Mouse (Mus musculus): ENCODE data around the gene Anapc13. TPM values are rescaled to one million over a fixed set of nuclear protein-coding genes. Genes with fewer than 3 reads are reported as not detected.

The Anapc13 gene
- total RNA-seq (2014; fragmentation: Nextera tagmentation) = 132 and 143 TPM in 2 replicates
- total RNA-seq (2017) = 106 and 202 TPM in 2 replicates

DNA sequence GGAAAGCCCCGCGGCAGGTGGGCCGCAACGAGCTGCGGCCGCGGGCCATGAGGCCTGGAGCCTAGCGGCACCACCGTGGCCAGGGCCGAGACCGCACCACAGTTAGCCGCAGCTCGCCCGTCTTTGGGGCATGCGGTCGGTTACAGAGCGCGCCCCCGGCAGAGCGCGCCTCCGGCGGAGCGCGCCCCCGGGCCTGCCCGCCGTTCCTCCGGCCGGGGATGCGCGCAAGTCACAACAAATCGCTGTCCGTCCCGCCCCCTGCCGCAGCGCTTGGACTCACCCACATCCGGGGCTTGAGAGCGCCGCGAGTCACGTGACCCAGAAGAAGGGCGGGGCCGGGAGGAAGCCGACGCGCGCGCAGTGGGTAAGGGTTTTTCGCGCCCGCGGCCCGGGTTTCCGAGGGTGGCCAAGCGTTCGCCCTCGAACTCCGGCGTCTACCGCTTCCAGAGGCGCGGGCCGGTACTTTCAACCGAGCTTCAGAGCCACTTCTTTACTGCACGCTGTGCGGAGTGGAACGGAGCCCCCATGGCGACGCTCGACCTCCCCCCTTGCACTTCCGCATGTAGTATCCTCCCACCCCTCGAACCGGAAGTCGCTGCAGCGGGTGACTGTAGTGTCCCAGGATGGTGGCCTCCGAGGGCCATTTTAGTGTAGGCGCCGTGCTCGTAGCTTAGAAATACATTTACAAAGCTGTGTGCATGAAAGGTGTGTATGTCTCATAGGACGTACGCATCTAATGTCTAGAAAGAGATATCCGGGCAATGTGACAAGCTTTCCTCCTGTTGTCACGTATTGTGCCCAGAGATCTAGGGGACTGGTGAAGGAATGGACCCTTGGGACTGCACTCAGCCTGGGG lies at the start of gene Anapc13, which contains the start of gene Cep63:
Gene Anapc13, plus strand, starts transcription at position 314 of the 856 bp plus-strand sequence.
Gene Cep63, minus strand, starts transcription at position 552 of the 856 bp plus-strand sequence.
- peak; percentile 88 for ATAC-seq (replicated peaks; ENCODE audit: low FRiP score, low TSS enrichment, poor library complexity, severe bottlenecking)

DNA sequence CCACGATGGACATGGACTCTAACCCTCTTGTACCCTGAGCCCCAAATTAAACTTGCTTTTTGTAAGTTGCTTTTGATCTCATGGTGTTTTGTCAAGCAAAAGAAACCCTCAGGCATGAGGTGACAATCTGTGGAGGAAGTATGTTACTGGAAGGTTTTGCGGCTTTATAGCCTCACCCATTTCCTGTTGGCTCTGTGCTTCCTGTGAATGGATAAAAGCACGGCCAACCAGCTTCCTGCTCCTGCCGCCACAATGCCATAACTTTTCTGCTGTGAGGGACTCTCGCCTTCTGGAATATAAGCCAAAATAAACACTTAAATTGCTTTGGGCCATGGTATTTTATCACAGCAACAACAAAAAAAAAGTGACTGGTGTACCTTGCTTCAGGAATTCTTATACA lies 48.6 kb upstream of the Anapc13 start:
- ATAC-seq (replicated peaks; ENCODE audit: low FRiP score, low TSS enrichment, poor library complexity, severe bottlenecking) = no peak

DNA sequence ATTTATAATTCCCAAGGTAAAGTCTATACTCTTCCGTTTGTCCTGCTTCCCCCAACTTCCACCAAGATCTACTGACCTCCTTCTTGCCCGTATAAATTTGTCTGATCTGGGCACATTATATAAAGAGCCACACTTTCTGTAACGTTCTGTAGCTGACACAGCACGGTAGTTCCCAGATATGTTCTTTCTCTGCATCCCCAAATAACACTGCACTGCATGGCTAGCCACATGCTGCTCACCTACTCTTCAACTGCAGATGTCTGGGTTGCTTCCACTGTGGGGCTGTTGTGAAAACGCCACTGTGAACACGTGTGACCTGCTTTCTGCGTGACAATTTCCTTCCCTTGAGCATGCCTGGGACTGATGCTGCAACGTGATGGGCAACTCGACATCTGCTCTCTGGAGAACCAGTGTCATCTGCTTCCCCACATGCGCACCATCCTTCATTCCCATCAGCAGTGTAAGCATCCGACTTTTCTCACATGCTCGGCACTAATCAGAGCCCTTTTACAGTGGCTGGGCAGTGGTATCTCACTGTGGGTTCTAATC lies 44.1 kb upstream of the Anapc13 start:
- ATAC-seq (replicated peaks; ENCODE audit: low FRiP score, low TSS enrichment, poor library complexity, severe bottlenecking) = no peak

DNA sequence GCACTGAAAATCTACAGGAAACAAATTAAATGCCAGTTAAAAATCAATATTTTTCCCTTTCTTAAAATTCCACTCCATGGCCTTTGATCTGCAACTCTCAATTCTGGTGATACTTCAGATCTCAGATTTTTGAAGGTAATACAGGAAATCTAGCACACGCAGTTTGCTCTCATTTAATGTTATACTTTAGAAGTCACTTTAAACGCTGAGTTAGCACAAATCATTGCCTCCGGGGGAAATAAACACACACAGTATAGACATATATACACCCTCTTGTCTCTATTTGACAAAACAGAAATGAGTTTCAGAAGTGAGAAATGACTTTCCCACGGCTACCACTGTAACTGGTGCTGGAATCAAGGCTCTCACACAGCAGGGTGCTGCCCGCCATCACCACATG lies 38.7 kb upstream of the Anapc13 start:
- ATAC-seq (replicated peaks; ENCODE audit: low FRiP score, low TSS enrichment, poor library complexity, severe bottlenecking) = no peak

DNA sequence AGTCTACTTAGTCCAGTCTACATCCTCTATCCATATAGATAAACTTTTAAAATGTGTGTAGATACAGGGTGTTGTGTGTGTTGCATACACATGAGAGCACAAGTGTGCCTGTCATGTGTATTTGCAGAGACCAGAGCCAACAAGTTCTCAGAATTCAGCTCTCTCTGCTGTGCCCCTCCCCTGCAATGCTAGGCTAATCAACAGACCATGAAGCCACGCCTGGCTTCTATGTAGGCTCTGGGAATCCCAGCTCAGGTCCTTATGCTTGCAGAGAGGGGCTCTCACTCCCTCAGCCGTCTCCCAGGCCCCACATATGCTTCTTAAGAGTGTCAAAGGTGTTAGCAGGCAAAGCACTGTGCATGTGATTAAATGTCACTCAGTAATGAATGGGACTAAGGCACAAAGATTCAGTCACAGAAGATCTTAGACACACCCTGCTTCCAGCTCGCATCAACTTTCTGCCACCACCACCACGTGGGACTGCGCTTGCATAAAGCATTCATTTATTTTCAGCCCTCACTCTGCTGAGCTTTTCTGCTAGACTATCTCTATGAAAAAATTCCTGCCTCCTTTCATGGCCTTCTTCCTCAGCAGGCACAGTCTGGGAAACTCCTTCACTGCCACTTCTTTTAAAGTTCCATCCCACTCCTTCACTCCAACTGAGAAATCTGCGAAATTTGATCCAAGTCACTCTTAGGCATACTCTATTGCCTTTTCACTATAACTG lies 31.3 kb upstream of the Anapc13 start:
- ATAC-seq (replicated peaks; ENCODE audit: low FRiP score, low TSS enrichment, poor library complexity, severe bottlenecking) = no peak

DNA sequence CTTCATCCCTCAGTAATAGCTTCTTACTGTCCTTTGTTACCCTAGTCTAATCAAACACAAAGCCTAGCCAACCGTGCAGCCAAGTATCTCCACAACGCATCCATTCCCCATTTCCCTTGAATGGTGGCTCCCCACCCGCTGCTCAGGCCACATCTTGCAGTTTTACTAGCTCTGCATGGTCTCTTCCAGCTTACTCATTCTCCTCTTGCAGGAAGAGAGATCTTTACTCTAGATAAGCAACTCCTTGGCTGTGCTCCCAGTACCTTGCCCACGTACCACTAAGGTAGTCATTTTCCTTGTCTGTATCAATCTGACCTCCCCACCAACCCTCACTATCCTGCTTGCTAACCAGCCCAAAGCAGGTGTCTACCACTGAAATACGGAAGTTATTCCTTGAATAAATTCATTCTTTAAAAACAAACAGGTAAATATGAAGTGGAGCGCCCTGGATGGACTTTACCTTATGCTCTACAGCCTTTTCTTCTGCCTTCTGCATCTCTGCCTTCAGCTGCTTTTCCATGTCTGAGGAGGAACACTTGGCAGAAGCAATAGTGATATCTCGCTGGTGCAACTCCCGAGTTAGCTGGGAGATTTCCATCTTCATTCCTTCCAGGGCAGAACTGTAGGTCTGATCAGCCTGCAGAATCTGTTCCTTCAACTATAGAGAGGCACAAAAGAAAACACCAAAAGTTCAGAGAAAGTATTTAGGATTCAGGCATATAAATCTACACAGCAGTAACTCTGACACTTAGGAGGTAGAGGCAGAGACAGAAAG lies 30.2 kb upstream of the Anapc13 start:
- ATAC-seq (replicated peaks; ENCODE audit: low FRiP score, low TSS enrichment, poor library complexity, severe bottlenecking) = no peak

DNA sequence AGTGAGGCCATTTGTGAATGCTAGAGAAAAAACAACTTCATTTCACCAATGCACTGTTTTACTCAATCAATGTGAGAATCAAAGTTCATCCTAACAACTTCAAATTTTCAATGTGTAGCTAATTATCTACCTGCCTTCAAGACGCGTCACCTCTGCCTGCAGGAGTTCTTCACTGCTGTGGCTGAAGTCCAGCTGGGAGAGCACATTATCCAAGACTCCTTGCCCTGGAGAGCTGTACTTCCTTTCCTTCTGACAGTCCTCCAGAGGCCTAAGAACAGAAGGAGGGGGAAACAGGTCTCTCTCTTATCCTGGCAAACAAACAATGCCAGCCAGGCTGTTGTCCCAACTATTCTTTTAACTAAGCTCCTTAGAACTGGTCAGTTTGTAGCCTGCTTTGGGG lies 24.9 kb upstream of the Anapc13 start:
- no peak for ATAC-seq (replicated peaks; ENCODE audit: low FRiP score, low TSS enrichment, poor library complexity, severe bottlenecking)

DNA sequence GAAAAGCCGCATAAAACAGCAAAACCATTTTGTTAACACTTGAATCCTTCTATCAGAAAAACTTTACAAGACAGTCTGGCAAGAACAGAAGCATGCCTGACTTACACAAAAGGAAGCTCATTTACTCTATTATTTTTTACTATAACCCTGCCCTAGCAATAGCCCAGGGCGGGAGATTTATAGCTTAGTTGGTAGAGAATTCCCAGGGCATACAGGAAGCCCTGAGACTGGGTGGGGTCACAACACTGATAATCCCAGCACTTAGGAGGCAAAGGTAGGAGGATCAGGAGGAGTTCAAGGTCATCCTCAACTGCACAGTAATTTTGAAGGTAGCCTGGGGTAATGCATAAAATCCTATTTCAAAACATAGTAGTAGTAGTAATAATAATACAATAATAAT lies 24.4 kb upstream of the Anapc13 start:
- ATAC-seq (replicated peaks; ENCODE audit: low FRiP score, low TSS enrichment, poor library complexity, severe bottlenecking) = no peak

DNA sequence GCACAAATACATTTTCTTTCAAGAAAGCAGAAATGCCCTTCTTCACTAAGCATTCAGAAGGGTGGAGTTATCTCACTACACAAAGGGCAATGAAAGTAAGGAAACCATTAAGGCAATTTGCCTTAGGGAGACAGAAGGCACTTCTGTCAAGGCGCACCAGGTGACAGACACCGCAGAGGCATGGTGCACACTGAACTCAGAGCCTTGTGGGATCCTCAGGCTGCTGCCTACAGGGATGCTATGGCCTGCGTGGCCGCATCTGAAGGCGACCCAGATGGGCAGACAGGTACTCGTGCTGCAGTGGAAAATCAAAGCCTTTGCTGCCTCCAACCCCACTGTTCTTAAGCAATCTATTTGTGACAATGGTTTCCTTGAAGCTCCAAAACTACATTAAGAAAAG lies 20.9 kb upstream of the Anapc13 start:
- ATAC-seq (replicated peaks; ENCODE audit: low FRiP score, low TSS enrichment, poor library complexity, severe bottlenecking) = no peak

DNA sequence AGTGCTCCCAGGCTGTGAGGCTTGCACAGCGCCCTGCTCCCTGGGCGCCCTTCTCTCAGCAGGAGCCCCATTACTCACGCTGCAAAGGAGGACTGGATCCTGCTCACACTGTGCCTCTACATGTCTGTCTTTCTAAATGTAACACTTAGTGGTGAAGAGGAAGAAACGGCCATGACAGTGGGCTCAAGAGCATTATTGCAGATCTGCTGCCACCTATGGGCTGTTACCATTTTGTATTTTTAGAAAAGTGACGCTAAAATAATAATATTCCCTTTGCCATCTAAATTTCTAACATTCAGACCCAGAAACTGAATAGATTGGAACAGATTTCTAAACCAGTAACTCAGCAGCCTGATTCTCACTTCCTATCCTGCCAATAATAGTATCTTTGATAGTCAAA lies 18.6 kb upstream of the Anapc13 start:
- ATAC-seq (replicated peaks; ENCODE audit: low FRiP score, low TSS enrichment, poor library complexity, severe bottlenecking) = no peak

DNA sequence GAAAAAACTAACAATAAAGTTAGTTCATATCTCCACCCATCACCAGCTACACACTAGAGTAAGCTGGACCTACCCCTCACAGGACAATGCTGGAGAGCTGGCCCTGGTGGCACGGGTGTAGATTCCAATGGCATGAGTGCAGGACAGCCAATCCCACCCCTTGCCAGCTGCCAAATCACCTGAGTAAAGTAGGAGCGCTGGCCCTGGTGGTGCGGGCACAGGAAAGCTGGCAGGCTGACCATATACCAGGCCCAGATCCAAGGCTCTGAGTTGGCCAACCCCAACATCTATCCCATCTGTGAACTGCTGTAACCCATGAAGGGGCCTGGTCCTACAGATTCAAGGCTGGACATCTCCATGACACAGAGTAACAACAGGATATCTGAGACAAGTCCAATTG lies 16.9 kb upstream of the Anapc13 start:
- no peak for ATAC-seq (replicated peaks; ENCODE audit: low FRiP score, low TSS enrichment, poor library complexity, severe bottlenecking)

DNA sequence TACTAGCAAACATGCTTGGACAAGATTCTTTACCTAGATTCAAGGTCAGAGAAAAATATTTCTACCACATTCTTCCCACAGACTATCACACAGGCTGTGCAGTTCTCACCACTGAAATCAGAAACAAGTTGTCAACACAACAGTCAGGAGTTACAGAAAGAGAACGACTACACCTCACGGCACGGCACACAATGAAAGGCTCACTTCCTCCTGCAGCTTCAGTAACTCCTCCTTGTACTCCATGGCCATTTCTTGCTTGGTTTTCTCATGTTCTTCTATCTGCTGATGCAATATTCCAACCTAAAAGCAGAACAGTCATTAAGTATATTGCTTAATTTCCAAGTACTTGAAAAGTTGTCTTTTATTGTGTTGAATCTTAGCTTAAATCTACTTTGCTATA lies 11.0 kb upstream of the Anapc13 start:
- ATAC-seq (replicated peaks; ENCODE audit: low FRiP score, low TSS enrichment, poor library complexity, severe bottlenecking) = no peak

DNA sequence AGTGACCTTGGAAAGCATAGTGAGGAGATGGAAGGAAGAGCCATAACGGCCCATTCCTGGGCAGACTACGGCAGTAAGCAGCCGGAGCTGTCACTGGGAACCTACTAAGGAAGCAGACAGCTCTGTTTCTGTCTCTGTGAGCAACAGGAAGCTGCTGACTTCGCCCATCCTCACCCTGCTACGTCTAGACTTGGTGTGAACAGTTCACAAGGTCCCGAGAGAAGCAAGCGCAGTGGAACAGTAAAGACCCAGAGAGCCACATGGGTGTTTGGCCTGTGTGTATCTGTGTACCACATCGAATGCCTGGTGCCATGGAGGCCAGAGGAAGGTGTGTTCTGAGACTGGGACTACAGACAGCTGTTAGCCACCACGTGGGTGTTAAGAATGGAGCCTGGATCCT lies 9.8 kb upstream of the Anapc13 start:
- ATAC-seq (replicated peaks; ENCODE audit: low FRiP score, low TSS enrichment, poor library complexity, severe bottlenecking) = no peak

DNA sequence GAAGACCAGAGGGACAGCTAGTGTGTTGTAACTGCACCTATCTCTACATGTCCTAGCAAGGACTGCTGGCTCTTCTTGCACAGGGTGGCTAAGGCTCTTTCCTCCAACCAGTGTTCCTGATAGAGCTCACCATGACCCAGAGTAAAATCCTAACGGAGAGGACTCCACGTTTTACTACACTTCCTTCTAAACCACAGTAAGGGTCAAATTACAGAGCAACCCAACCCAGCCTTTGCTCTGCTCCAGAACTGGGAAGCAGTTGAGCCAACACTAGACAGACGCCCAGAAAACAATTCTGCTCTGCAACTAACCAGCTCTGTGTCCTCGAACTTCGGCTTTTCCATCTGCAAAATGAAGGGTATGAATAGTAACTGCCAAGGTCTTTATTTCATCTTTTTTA lies 4.7 kb upstream of the Anapc13 start:
- ATAC-seq (replicated peaks; ENCODE audit: low FRiP score, low TSS enrichment, poor library complexity, severe bottlenecking) = no peak

DNA sequence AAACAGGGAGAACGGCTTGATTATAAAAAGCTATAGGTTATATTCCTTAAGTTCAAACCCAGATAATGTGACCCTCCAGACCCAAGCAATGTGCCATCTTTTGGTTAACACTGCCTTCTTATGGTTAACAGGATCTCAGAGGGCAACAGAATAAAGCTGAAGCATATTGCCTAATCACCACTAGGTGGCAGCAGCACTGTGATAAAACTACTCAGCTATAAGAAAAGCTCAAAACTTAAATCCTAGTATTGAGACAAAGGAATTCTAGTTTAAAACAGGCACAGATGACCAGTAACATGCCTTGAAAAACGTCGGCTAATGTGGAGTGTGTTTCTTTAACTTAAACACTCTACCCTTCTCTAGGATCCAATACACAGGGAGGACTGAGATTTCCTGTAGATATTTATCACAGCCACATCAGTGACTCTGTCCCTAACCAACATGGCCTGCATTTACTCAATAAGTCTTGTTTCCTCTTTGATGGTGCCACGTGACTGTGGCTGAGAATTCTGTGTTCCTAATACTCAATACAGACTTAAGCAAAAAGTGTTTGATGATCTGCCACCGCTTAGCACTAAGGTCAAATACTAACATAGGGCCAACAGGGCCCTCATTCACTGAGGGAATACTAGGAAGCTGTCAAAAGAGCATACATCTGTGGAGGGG lies 3.8 kb upstream of the Anapc13 start:
- ATAC-seq (replicated peaks; ENCODE audit: low FRiP score, low TSS enrichment, poor library complexity, severe bottlenecking) = 0 out of 2 replicates have a peak, but pooled peaks have one; percentile 30

DNA sequence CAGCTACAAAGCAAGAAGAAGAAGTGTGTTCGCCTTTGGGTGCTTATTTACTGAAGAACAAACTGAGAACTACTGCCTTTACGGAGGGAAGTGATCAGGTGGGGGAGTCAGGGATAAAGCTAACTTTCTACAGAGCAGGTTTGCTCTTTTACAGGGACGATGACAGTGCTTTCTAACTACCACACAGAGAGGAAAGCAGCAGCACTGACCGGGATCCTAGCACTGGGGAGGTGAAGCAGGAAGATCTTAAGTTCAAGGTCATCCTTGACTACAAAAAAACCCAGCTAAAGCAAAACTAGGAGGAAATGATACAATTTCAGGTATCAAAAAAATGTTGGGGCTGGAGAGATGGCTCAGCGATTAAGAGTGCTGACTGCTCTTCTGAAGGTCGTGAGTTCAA lies 3.2 kb upstream of the Anapc13 start:
- ATAC-seq (replicated peaks; ENCODE audit: low FRiP score, low TSS enrichment, poor library complexity, severe bottlenecking) = no peak

DNA sequence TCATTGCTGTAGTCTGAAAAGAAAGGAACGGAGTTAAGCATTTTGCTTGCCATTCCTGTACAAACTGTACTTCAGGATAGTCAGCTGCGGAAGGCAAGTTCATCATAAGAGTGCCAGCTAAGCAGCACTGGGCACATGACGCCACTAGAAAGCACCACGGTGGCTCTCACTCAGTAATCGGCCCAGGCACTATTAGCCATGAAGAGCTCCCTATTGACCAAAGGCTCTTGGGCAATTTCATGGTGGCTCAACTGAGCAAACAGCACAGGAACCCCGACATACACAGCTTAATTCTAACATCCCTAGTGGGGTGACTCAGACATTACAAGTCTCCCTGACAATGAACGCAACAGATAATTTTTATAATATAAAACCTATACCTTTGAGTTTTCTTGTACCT lies 2.5 kb upstream of the Anapc13 start:
- ATAC-seq (replicated peaks; ENCODE audit: low FRiP score, low TSS enrichment, poor library complexity, severe bottlenecking) = no peak

DNA sequence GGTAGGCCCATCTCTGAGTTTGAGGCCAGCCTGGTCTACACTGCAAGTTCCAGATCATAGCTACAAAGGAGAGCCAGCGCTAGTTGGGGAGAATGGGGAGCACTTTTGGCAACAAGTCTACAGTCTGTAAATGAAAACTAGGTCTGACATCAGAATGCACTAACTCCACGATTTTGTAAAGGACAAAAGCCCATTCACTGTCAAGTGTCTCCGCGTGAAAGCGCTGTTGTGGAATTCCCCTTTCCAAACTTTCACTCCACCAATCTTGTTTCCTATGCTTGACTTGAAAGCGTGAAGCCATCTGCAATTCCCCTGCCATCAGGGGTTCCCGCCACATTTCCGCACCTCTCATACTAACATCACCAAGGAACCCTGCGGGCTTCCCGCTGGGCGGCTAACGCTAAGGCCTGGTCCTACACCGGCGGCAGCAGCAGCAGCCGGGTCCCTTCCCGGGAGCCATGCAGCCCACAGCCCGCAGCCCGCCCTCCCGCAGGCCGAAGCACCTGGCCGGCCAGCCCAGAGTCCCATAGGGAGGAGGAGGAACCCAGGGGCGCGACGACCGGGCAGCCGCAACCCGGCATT lies 604 bp upstream of the Anapc13 start:
- 0 out of 2 replicates have a peak, but pooled peaks have one; percentile 5 for ATAC-seq (replicated peaks; ENCODE audit: low FRiP score, low TSS enrichment, poor library complexity, severe bottlenecking)

DNA sequence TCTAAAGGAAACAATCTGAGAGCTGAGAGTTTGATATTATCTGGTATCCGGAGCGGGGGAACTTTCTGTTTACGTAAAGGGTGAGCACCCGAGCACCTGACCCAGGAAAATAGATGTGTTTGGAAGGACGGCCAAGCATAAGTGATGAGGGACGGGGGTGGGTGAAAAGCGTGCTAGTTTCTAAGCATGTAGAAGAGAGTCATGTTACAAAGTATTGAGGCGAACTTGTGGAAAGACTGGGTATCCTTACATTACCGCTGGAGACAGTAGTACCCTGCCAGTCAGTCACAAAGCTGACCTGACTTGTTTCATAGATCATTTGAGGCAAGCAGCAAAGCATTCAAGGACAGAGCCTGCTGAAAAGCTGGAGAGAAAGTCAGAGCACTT lies 736 bp downstream of the Anapc13 start:
- ATAC-seq (replicated peaks; ENCODE audit: low FRiP score, low TSS enrichment, poor library complexity, severe bottlenecking) = peak; percentile 0; the same call in 1 of the 2 replicates

All from megakaryocyte-erythroid progenitor cell, adult 5-6 weeks (primary cell).